Comparison of ENCODE assay signal across 8 mouse cellular contexts in the genomic region with DNA sequence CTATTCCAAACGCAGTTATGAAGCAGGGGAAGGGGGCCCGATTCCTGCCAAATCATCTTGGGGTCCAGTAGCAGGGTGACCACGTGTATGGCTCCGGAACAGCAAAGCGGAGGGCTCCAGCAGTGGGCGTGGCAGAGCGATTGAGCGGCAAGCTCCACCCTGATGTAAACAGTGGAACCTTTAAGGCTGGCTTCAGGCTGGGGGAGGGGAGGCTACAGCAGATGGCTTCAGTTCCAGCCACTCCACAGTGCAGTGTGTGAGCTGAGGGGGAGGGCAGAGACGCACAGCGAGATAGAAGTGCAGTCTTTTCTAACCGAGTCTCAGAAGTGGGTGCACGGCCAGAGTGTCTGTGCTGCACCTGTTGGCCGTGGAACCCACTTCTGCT. TPM values are rescaled to one million over a fixed set of nuclear protein-coding genes. Genes with fewer than 3 reads are reported as not detected.
A peak's percentile ranks its signal among the peaks of the same experiment; 100 is the strongest.
DNase-seq lines count a peak whose midpoint lies in the region; ATAC-seq and TF ChIP-seq lines count a peak whose summit lies in the region.

No protein-coding gene starts in this region.

- WGBS in forebrain, embryonic 11.5 days: 25% methylated on average over 13 of the region's 13 CpGs
- WGBS in intestine, embryonic 16.5 days: 10% methylated on average over 13 of the region's 13 CpGs
- 14% methylated on average over 13 of the region's 13 CpGs for WGBS in liver, embryonic 14.5 days (ENCODE audit: insufficient replicate concordance)
- WGBS in neural tube, embryonic 12.5 days: 20% methylated on average over 13 of the region's 13 CpGs

- H3K4me1 ChIP-seq in forebrain, embryonic 11.5 days (replicated peaks; ENCODE audit: control insufficient read depth, insufficient read depth, low read length): peaks cover 3% of the 10 kb centered on the region; the same call in 1 of the 2 replicates
- peaks cover 12% of the 10 kb centered on the region for H3K4me1 ChIP-seq in intestine, embryonic 16.5 days (ENCODE audit: control insufficient read depth, insufficient read depth, low read length)
- H3K4me1 ChIP-seq in liver, embryonic 14.5 days (replicated peaks; ENCODE audit: control insufficient read depth in 2 of 2, insufficient read depth in 2 of 2, low read length in 1 of 2): peaks cover 17 to 21% of the 10 kb centered on the region in 2 experiments
- H3K4me1 ChIP-seq in neural tube, embryonic 12.5 days: peaks cover 7% of the 10 kb centered on the region

- peaks cover 4% of the 10 kb centered on the region; the same call in 1 of the 2 replicates for H3K36me3 ChIP-seq in forebrain, embryonic 11.5 days (ENCODE audit: control insufficient read depth, insufficient read depth, low read length)
- 0 out of 2 replicates have a peak, but pooled peaks cover 7% of the 10 kb centered on the region for H3K36me3 ChIP-seq in intestine, embryonic 16.5 days (ENCODE audit: control insufficient read depth, insufficient read depth, low read length)
- H3K36me3 ChIP-seq in liver, embryonic 14.5 days (replicated peaks; ENCODE audit: control insufficient read depth, insufficient read depth, low read depth): peaks cover 95% of the 10 kb centered on the region
- H3K36me3 ChIP-seq in neural tube, embryonic 12.5 days: peaks cover 33% of the 10 kb centered on the region

- DNase-seq in layer of hippocampus, adult 11-12 months (ENCODE audit: low spot score): peak; percentile 56
- DNase-seq in layer of hippocampus, adult 9-10 months (ENCODE audit: low spot score): no peak
- peak; percentile 69 for DNase-seq in forebrain, embryonic 11.5 days (ENCODE audit: low spot score)
- no peak for DNase-seq in liver, embryonic 14.5 days (ENCODE audit: low read depth in 3 of 3, low spot score in 3 of 3)
- DNase-seq in adrenal gland, adult (ENCODE audit: inconsistent age in 2 of 2, low spot score in 1 of 2): no peak
- no peak for DNase-seq in thymus, adult 18-20 months

- ATAC-seq in forebrain, embryonic 11.5 days (replicated peaks; ENCODE audit: low FRiP score): peak; percentile 93
- peak; percentile 90 for ATAC-seq in intestine, embryonic 16.5 days
- ATAC-seq in liver, embryonic 14.5 days (ENCODE audit: insufficient read depth): peak; percentile 79
- peak; percentile 94 for ATAC-seq in neural tube, embryonic 12.5 days (ENCODE audit: low FRiP score, low read depth)

- no peak for TF ChIP-seq EP300 in liver, embryonic 14.5 days (IDR thresholded peaks at IDR 0.05; ENCODE audit: low read depth)

- no peak overlapping the region for H3K27ac ChIP-seq in forebrain, embryonic 11.5 days (ENCODE audit: low read depth, low read length)
- H3K27ac ChIP-seq in intestine, embryonic 16.5 days (ENCODE audit: low read length): peak overlapping the region; percentile 9; the same call in 1 of the 2 replicates
- peak overlapping the region; percentile 69 for H3K27ac ChIP-seq in liver, embryonic 14.5 days
- H3K27ac ChIP-seq in neural tube, embryonic 12.5 days: no peak overlapping the region

- H3K27me3 ChIP-seq in forebrain, embryonic 11.5 days (ENCODE audit: control insufficient read depth, insufficient read depth, low read length): no peaks in the 10 kb centered on the region
- no peaks in the 10 kb centered on the region for H3K27me3 ChIP-seq in intestine, embryonic 16.5 days (replicated peaks; ENCODE audit: control insufficient read depth, insufficient read depth, low read length)
- H3K27me3 ChIP-seq in liver, embryonic 14.5 days (ENCODE audit: control insufficient read depth, insufficient read depth, low read length): no peaks in the 10 kb centered on the region
- no peaks in the 10 kb centered on the region for H3K27me3 ChIP-seq in neural tube, embryonic 12.5 days (replicated peaks)

- H3K9me3 ChIP-seq in forebrain, embryonic 11.5 days (ENCODE audit: control insufficient read depth, low read length): no peaks in the 10 kb centered on the region
- H3K9me3 ChIP-seq in intestine, embryonic 16.5 days (ENCODE audit: control insufficient read depth, low read length): no peaks in the 10 kb centered on the region
- no peaks in the 10 kb centered on the region for H3K9me3 ChIP-seq in liver, embryonic 14.5 days (ENCODE audit: control insufficient read depth, low read length)
- no peaks in the 10 kb centered on the region for H3K9me3 ChIP-seq in neural tube, embryonic 12.5 days

- H3K9ac ChIP-seq in forebrain, embryonic 11.5 days (ENCODE audit: low read length): no peak overlapping the region
- no peak overlapping the region; the same call in 1 of the 2 replicates for H3K9ac ChIP-seq in intestine, embryonic 16.5 days (ENCODE audit: low read depth, low read length)
- peak overlapping the region; percentile 34 for H3K9ac ChIP-seq in liver, embryonic 14.5 days (replicated peaks)
- no peak overlapping the region for H3K9ac ChIP-seq in neural tube, embryonic 12.5 days

- no peak overlapping the region for H3K4me3 ChIP-seq in forebrain, embryonic 11.5 days (ENCODE audit: low read depth, low read length)
- H3K4me3 ChIP-seq in intestine, embryonic 16.5 days (ENCODE audit: low read length): peak overlapping the region; percentile 10; the same call in 1 of the 2 replicates
- no peak overlapping the region for H3K4me3 ChIP-seq in liver, embryonic 14.5 days (ENCODE audit: insufficient read depth in 1 of 2, low read depth in 2 of 2, low read length in 2 of 2)
- no peak overlapping the region for H3K4me3 ChIP-seq in neural tube, embryonic 12.5 days

- H3K4me2 ChIP-seq in forebrain, embryonic 11.5 days (ENCODE audit: low read depth, low read length, severe bottlenecking): no peak overlapping the region
- peak overlapping the region; percentile 16; the same call in 1 of the 2 replicates for H3K4me2 ChIP-seq in intestine, embryonic 16.5 days (ENCODE audit: low read depth, low read length)
- H3K4me2 ChIP-seq in liver, embryonic 14.5 days (ENCODE audit: low read depth): peak overlapping the region; percentile 47
- H3K4me2 ChIP-seq in neural tube, embryonic 12.5 days (replicated peaks): peak overlapping the region; percentile 36

- no peak for TF ChIP-seq CTCF in liver, embryonic 14.5 days (IDR thresholded peaks at IDR 0.05; ENCODE audit: low read depth)

RNA-seq across cellular contexts. Expression of a gene that starts 23.3 kb away (rescaled TPM):
- polyA plus RNA-seq in forebrain, embryonic 11.5 days (2014; fragmentation: Nextera tagmentation; extraction: Ambion mirVana): 37.1 and 38.2 TPM in 2 replicates
- 19.7 and 44.7 TPM in 2 replicates for polyA plus RNA-seq in intestine, embryonic 16.5 days (2015; fragmentation: Nextera tagmentation; extraction: Ambion mirVana)
- 53.8 and 96.0 TPM in 2 replicates for polyA plus RNA-seq in liver, embryonic 14.5 days (2012; rRNA removed)
- 113 and 125 TPM in 2 replicates for polyA plus RNA-seq in liver, embryonic 14.5 days (2014; fragmentation: Nextera tagmentation; extraction: Ambion mirVana)
- 33.1 and 33.3 TPM in 2 replicates for polyA plus RNA-seq in neural tube, embryonic 12.5 days (2016; fragmentation: Nextera tagmentation; extraction: Ambion mirVana)

RNA-seq across cellular contexts. Expression of a gene that starts 46.0 kb away (rescaled TPM):
- polyA plus RNA-seq in forebrain, embryonic 11.5 days (2014; fragmentation: Nextera tagmentation; extraction: Ambion mirVana): 3.1 and 3.8 TPM in 2 replicates
- polyA plus RNA-seq in intestine, embryonic 16.5 days (2015; fragmentation: Nextera tagmentation; extraction: Ambion mirVana): 3.1 and 3.6 TPM in 2 replicates
- polyA plus RNA-seq in liver, embryonic 14.5 days (2012; rRNA removed): 2.7 and 3.1 TPM in 2 replicates
- polyA plus RNA-seq in liver, embryonic 14.5 days (2014; fragmentation: Nextera tagmentation; extraction: Ambion mirVana): 2.1 and 2.4 TPM in 2 replicates
- polyA plus RNA-seq in neural tube, embryonic 12.5 days (2016; fragmentation: Nextera tagmentation; extraction: Ambion mirVana): 3.3 and 4.1 TPM in 2 replicates

Comparison
In these comparisons a context has a peak if more than half of its experiments do, and no peak if none do; other contexts are left out.
1. DNase-seq: peak in layer of hippocampus, adult 11-12 months (single experiment) and forebrain, embryonic 11.5 days (single experiment); none in layer of hippocampus, adult 9-10 months (single experiment), liver, embryonic 14.5 days (0 of 3), adrenal gland, adult (0 of 2) and thymus, adult 18-20 months (0 of 2).
2. H3K27ac ChIP-seq: peak in intestine, embryonic 16.5 days (single experiment) and liver, embryonic 14.5 days (single experiment); none in forebrain, embryonic 11.5 days (single experiment) and neural tube, embryonic 12.5 days (single experiment).
3. Peak in every context shown above with its lines, with median percentiles within 50 percentile points of each other: ATAC-seq.